Mouse (Mus musculus) spleen, adult 2 months (tissue): ENCODE results near the gene Slu7. TPM values are rescaled to one million over a fixed set of nuclear protein-coding genes. Genes with fewer than 3 reads are reported as not detected.
A peak's percentile ranks its signal among the peaks of the same experiment; 100 is the strongest.

Source experiments
- DNase-seq, 2 experiments: peaks; one replicate each; pipeline versions ENCODE4 v3.0.0 to v3.0.0-alpha.2; 2012 to 2021; ENCODE audit warnings: low spot score in 2 of 2, low read depth in 1 of 2
- H3K27ac ChIP-seq: fragments of 200-500 bp; 2 replicates; pipeline ENCODE4 v1.5.1; 2012; ENCODE audit warnings: low read length, inconsistent platforms; ENCODE audit not compliant: insufficient read depth
- H3K27me3 ChIP-seq: fragments of 200-500 bp; 2 replicates; pipeline ENCODE4 v1.6.1; 2012; ENCODE audit warnings: mild to moderate bottlenecking, moderate library complexity, low read length, inconsistent platforms; ENCODE audit not compliant: control insufficient read depth, insufficient read depth
- H3K36me3 ChIP-seq: fragments of 200-500 bp; 2 replicates; pipeline ENCODE4 v1.6.1; 2012; ENCODE audit warnings: mild to moderate bottlenecking, low read length, inconsistent platforms; ENCODE audit not compliant: control insufficient read depth, insufficient read depth
- H3K4me1 ChIP-seq: fragments of 200-500 bp; 2 replicates; pipeline ENCODE4 v1.6.1; 2011; ENCODE audit warnings: inconsistent platforms; ENCODE audit not compliant: control insufficient read depth, insufficient read depth, insufficient read length
- H3K4me3 ChIP-seq: fragments of 200-500 bp; 2 replicates; pipeline ENCODE4 v1.5.1; 2011; ENCODE audit warnings: mild to moderate bottlenecking, inconsistent platforms; ENCODE audit not compliant: insufficient read depth, insufficient read length; ENCODE audit errors: extremely low read depth
- CTCF ChIP-seq: fragments of 200-500 bp; IDR thresholded peaks from 2 replicates; pipeline ENCODE4 v1.5.1; 2011; ENCODE audit warnings: mild to moderate bottlenecking, inconsistent platforms; ENCODE audit not compliant: insufficient read depth, insufficient read length, insufficient replicate concordance; ENCODE audit errors: extremely low read depth
- POLR2A ChIP-seq: fragments of 200-500 bp; IDR thresholded peaks from 2 replicates; pipeline ENCODE4 v1.6.1; 2011; ENCODE audit warnings: low read depth, low read length, inconsistent platforms
- WGBS: fragments of 180-500 bp; shearing (Covaris S2); methylation state at CpG from one replicate; pipeline ENCODE4 v1.1.7; 2018; 5-methylcytosine and 5-hydroxymethylcytosine counted together
- polyA plus RNA-seq: library from polyadenylated mRNA; depleted of rRNA; stranded (reverse); fragments of >200 nt; gene quantifications from 2 replicates; pipeline ENCODE4 v1.2.3, GENCODE M21; 2012; rRNA removed

Gene Slu7
- polyA plus RNA-seq = 2.3 and 3.1 TPM in 2 replicates

DNA sequence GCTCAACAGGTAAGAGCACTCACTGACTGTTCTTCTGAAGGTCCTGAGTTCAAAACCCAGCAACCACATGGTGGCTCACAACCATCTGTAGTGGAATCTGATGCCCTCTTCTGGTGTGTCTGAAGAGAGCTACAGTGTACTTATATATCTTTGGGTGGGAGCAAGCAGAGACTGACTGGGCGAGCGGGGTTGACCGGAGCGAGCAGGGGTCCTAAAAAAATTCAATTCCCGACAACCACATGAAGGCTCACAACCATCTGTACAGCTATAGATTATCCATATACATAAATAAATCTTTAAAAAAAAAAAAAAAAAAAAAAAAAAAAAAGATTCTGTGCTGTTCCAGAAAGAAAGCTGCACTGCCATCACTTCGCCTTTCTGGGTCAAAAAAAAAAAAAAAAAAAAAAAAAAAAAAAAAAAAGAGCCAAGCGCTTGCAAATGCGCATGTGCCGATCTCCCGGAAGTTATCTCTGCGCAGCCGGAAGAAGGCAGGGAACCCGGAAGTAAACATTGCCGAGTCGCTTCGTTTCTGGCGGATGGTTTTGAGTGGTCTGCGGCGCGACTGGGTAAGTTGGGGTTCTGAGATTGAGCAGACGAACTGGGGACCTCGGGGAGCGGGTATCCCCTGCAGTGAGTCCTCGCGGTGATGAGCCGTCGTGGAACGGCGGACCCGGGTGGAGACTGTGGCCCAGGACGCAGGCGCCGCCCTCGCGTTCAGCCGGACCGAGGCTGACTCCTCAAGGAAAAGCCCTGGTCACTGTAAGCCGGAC lies at the start of gene Slu7:
Slu7 (plus strand) TSS at position 491 of the 770 bp plus-strand sequence.
- 8% methylated on average over 38 of the region's 38 CpGs for whole genome bisulfite sequencing
- TF ChIP-seq CTCF (no peak), POLR2A (peak; percentile 21; the same call in 1 of the 2 replicates)
- peak; percentile 64 to 70 for DNase-seq
- Histone ChIP-seq H3K27me3 (no peaks in the 10 kb centered on the region), H3K27ac (peak within 1 kb of the TSS; percentile 49), H3K4me3 (peak within 1 kb of the TSS; percentile 72), H3K36me3 (peaks cover 10% of the 10 kb centered on the region), H3K4me1 (peaks cover 3% of the 10 kb centered on the region; the same call in 1 of the 2 replicates)

DNA sequence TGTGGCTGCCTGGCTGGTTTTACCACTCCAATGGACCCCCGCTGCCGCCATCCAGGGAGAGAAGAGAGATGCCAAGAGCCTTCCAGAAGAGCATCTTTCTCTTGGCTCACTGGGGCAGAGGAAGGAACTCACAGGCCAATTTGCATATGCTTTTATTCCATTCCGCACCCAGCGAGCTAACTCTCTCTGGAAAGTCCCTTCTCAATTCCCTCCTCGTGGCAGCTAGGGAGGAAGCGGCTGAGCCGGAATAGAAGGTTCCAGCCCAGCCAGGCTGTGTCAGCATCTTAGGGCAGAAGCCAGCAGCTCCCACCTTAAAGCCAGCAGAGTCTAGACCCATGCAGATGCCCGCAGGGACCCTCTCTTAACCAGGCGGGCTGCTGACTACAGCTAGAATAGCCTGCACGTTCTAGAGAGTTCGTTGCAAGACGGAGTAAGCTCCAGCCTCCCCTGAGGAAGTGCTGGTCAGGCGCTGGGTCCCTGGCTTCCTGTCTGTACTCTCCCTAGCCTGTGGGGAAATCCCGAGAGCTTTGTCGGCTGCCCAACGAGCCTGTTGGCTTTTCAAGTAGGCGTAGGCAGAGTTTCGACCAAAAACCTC lies 48.4 kb upstream of the Slu7 start:
- no peak for TF ChIP-seq POLR2A
- no peak for TF ChIP-seq CTCF
- Histone ChIP-seq H3K36me3 (no peaks in the 10 kb centered on the region), H3K4me3 (peak overlapping the region; percentile 57), H3K27ac (peak overlapping the region; percentile 87), H3K4me1 (peaks cover 36% of the 10 kb centered on the region; the same call in 1 of the 2 replicates), H3K27me3 (no peaks in the 10 kb centered on the region)
- under 1% methylated on average over 18 of the region's 18 CpGs for WGBS
- peak; percentile 68 to 72 for DNase-seq

DNA sequence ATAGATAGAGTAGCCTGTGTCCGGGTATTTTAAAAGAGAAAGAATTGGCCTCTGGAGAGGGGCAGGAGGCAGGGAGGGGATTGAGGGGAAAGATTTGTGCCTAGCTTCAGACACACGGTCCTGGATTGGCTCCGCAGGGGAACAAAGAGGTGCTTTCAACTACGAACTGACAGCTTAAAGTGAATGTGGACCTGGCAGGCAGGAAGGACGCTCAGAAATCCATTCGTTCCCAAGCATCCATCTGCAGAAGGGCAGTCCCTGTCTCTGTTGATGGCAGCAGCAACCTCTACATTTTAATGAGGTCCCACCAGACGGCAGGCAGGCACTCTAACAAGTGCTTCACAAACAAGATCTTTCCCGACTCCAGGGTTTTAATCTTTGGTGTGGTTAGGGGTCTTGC lies 47.8 kb upstream of the Slu7 start:
- Histone ChIP-seq H3K4me3 (peak overlapping the region; percentile 1; the same call in 1 of the 2 replicates), H3K36me3 (no peaks in the 10 kb centered on the region), H3K27ac (no peak overlapping the region), H3K27me3 (no peaks in the 10 kb centered on the region), H3K4me1 (peaks cover 36% of the 10 kb centered on the region; the same call in 1 of the 2 replicates)
- TF ChIP-seq POLR2A (no peak), CTCF (no peak)
- 26% methylated on average over 8 of the region's 8 CpGs for WGBS
- DNase-seq = no peak

DNA sequence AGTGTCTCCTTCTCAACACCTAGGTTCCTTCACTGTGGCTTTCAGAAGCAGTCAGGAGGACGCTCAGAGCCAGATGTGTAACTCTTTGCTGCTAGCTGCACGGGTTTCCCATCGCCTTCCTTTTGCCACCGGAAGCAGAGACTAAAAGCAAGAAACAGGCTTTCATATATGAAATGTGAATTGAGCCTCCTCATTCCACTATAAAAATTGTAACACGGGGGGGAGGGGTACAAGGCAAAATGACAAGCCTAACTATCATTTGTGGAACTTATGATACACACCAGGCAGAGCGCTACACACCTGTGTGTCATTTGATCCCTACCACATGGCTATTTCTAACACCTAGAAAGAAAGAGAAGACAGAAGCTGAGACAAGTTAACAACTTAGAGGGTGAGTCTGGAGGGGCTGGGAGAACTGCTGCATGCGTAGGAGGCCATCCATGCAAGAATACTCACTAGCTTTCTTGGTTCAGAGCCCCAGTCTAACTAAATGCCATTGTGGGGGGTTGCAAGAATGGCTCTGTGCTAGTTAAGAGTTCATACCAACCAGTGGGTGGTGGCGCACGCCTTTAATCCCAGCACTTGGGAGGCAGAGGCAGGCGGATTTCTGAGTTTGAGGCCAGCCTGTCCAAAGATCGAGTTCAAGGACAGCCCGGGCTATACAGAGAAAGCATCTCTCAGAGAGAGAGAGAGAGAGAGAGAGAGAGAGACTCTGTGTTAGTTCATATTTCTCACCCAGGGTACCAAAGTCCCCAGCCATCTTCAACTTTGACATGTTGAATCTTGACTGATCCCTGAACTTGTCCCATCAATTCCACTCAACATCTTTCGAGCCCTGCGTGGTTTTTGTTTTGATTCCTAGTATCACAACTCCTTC lies 46.3 kb upstream of the Slu7 start:
- peak overlapping the region; percentile 62; the same call in 1 of the 2 replicates for H3K27ac ChIP-seq
- no peaks in the 10 kb centered on the region for H3K27me3 ChIP-seq

DNA sequence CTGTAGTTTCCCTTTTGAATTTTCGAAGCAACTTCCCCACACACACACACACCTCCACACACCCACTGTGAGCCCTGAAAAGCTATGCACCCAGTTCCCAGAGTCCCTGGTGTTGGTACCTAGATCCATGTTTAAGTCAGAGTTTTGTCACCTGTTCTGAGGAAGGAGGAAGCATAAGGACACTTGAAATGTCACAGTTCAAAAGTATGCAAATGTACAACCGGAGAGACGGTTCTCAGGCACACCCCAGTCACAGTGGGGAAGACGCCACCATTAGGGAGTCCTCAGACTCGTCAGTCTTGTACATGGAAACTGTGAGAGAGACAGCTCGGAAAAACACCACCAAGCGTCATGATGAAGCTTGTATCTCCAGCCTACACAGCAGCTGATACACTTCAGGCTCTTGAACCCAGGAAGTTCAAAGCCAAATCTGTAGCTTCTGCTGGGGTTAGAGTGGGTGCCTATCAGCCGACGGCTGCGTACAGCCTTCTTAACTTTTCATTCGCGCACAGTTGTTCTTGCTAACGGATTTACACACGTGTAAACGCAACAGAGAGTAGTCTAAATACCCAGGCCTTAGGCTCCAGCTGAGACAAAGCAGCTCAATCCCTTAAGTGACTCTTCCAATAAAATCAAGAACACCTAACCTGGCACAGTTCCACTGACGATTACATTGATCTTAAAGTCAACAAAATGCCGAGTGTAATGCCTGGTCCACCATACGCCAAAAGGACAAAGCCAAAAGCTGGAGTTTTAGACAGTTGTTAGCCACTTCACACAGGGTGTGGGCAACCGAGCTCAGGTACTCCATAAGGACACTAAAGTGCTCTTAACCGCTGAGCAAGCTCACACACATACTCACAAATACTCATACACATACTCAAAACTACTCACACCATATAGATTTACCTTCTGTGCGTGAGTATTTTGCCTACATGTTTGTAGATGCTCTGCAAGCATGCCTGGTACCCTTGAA lies 45.1 kb upstream of the Slu7 start:
- Histone ChIP-seq H3K4me3 (peak overlapping the region; percentile 41), H3K36me3 (no peaks in the 10 kb centered on the region), H3K4me1 (peaks cover 36% of the 10 kb centered on the region; the same call in 1 of the 2 replicates), H3K27ac (peak overlapping the region; percentile 62), H3K27me3 (no peaks in the 10 kb centered on the region)
- peak; percentile 55 to 65 for DNase-seq
- WGBS = 59% methylated on average over 21 of the region's 21 CpGs
- TF ChIP-seq CTCF (no peak), POLR2A (no peak)

More for the DNA sequence above, 46.3 kb upstream of the Slu7 start:
- 79% methylated on average over 14 of the region's 14 CpGs for WGBS
- TF ChIP-seq POLR2A (no peak), CTCF (no peak)
- no peak for DNase-seq
- Histone ChIP-seq H3K4me3 (no peak overlapping the region), H3K4me1 (peaks cover 36% of the 10 kb centered on the region; the same call in 1 of the 2 replicates), H3K36me3 (no peaks in the 10 kb centered on the region)

DNA sequence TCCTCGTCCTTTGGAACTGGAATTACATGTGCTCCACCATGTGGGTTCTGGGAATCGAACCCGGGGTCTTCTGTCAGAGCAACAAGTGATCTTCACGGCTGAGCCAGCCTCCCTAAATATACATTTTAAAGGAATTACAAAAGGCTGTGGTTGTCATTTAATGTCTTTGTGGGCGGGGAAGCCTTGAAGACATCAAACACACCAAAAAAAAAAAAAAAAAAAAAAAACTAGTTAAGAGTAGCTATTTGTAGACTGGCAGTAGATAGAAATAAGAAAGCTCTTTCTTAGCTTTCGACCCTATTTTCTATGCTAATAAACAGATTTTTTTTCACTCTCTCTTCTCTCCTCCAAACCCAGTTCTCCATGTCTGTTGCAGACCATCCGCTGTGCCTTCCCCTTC lies 44.4 kb upstream of the Slu7 start:
- Histone ChIP-seq H3K36me3 (no peaks in the 10 kb centered on the region), H3K4me3 (no peak overlapping the region), H3K27ac (no peak overlapping the region), H3K27me3 (no peaks in the 10 kb centered on the region), H3K4me1 (peaks cover 32% of the 10 kb centered on the region; the same call in 1 of the 2 replicates)
- TF ChIP-seq CTCF (no peak), POLR2A (no peak)
- no peak for DNase-seq
- WGBS = 81% methylated on average over 7 of the region's 7 CpGs
